26 mouse cellular contexts compared by ENCODE assay signal in genomic region chr4:151337543-151337942, GRCm38 (mm10).
A peak's percentile ranks its signal among the peaks of the same experiment; 100 is the strongest.
DNase-seq lines count a peak whose midpoint lies in the region; ATAC-seq and TF ChIP-seq lines count a peak whose summit lies in the region.
"Had no signal": no experiment of that assay in that cellular context is flagged by ENCODE, and none has a peak within 500 bp of the region (broad histone marks: within the 10 kb centered on the region; RNA-seq: fewer than 3 reads in every experiment).

No protein-coding gene starts in this region.

- H3K9ac ChIP-seq in liver, postnatal 0 days (replicated peaks) = no peak overlapping the region
- H3K9ac ChIP-seq in liver, embryonic 11.5 days (ENCODE audit: low read depth, low read length) = no peak overlapping the region
- no peak overlapping the region for H3K9ac ChIP-seq in stomach, postnatal 0 days (ENCODE audit: low read length)
- H3K9ac ChIP-seq: forebrain, embryonic 13.5 days; heart, embryonic 15.5 days; hindbrain, embryonic 14.5 days; liver, embryonic 13.5 days; lung, embryonic 15.5 days; neural tube, embryonic 15.5 days had no signal

- no peaks in the 10 kb centered on the region for H3K4me1 ChIP-seq in liver, postnatal 0 days (ENCODE audit: insufficient read depth)
- no peaks in the 10 kb centered on the region for H3K4me1 ChIP-seq in liver, embryonic 11.5 days (replicated peaks; ENCODE audit: control insufficient read depth, insufficient read depth, low read length)
- H3K4me1 ChIP-seq in stomach, postnatal 0 days (replicated peaks; ENCODE audit: control insufficient read depth, insufficient read depth) = no peaks in the 10 kb centered on the region
- H3K4me1 ChIP-seq: liver, embryonic 13.5 days; lung, embryonic 15.5 days had no signal

- peak; percentile 40 for DNase-seq in embryo, embryonic 10 days (ENCODE audit: low spot score)
- no peak for DNase-seq in embryo, embryonic 9.5 days (ENCODE audit: extremely low spot score)
- DNase-seq in liver, postnatal 0 days = peak; percentile 33
- no peak for DNase-seq in liver, embryonic 11.5 days (ENCODE audit: low spot score)
- peak; percentile 30 for DNase-seq in embryo, embryonic 10.5 days (ENCODE audit: low spot score)
- DNase-seq in stomach, postnatal 0 days (ENCODE audit: low spot score) = peak; percentile 25
- DNase-seq in layer of hippocampus, postnatal 14 days (ENCODE audit: low spot score in 2 of 2) = no peak
- DNase-seq: adrenal gland, adult 2 months; cerebellum, adult 11 months; gastrocnemius, postnatal 36 days; heart, adult 2 months; heart, postnatal 4 days; kidney, adult 18-20 months; left cerebral cortex, postnatal 4 days; liver, embryonic 13.5 days; lung, postnatal 4 days; right cerebral cortex, postnatal 14 days; thymus, postnatal 25 days had no signal

- WGBS in liver, postnatal 0 days (ENCODE audit: insufficient replicate concordance) = 24% methylated on average over 11 of the region's 11 CpGs
- WGBS in liver, embryonic 11.5 days = 31% methylated on average over 11 of the region's 11 CpGs
- WGBS in stomach, postnatal 0 days = 21% methylated on average over 11 of the region's 11 CpGs

- no peak overlapping the region for H3K4me2 ChIP-seq in liver, postnatal 0 days (ENCODE audit: low read depth, low read length)
- no peak overlapping the region for H3K4me2 ChIP-seq in liver, embryonic 11.5 days
- H3K4me2 ChIP-seq in stomach, postnatal 0 days (replicated peaks; ENCODE audit: low read depth) = no peak overlapping the region
- H3K4me2 ChIP-seq: forebrain, embryonic 13.5 days; heart, embryonic 15.5 days; hindbrain, embryonic 14.5 days; liver, embryonic 13.5 days; lung, embryonic 15.5 days; neural tube, embryonic 15.5 days had no signal

- TF ChIP-seq EP300 in liver, postnatal 0 days (IDR thresholded peaks at IDR 0.05; ENCODE audit: low read depth) = no peak
- no peak for TF ChIP-seq EP300 in stomach, postnatal 0 days (optimal IDR thresholded peaks at IDR 0.05)

- H3K27ac ChIP-seq in liver, postnatal 0 days (ENCODE audit: low read depth) = no peak overlapping the region
- H3K27ac ChIP-seq in liver, embryonic 11.5 days (ENCODE audit: low read depth, low read length) = no peak overlapping the region
- no peak overlapping the region for H3K27ac ChIP-seq in stomach, postnatal 0 days (replicated peaks)
- H3K27ac ChIP-seq: forebrain, embryonic 13.5 days; heart, adult 2 months; heart, embryonic 15.5 days; hindbrain, embryonic 14.5 days; kidney, postnatal 0 days; liver, embryonic 13.5 days; lung, embryonic 15.5 days had no signal

- H3K27me3 ChIP-seq in liver, postnatal 0 days (ENCODE audit: insufficient read depth, low read length) = no peaks in the 10 kb centered on the region
- H3K27me3 ChIP-seq in liver, embryonic 11.5 days (replicated peaks; ENCODE audit: control insufficient read depth, insufficient read depth, low read length) = no peaks in the 10 kb centered on the region
- no peaks in the 10 kb centered on the region for H3K27me3 ChIP-seq in stomach, postnatal 0 days (ENCODE audit: control insufficient read depth, insufficient read depth, low read length)
- H3K27me3 ChIP-seq: liver, embryonic 13.5 days; lung, embryonic 15.5 days; neural tube, embryonic 15.5 days had no signal

- H3K4me3 ChIP-seq in liver, postnatal 0 days (ENCODE audit: low read depth, low read length) = no peak overlapping the region
- no peak overlapping the region for H3K4me3 ChIP-seq in liver, embryonic 11.5 days (ENCODE audit: low read depth, low read length)
- H3K4me3 ChIP-seq in stomach, postnatal 0 days (ENCODE audit: low read depth, low read length) = no peak overlapping the region
- H3K4me3 ChIP-seq: erythroblast, embryonic 14.5 days; forebrain, embryonic 13.5 days; heart, adult 2 months; heart, embryonic 15.5 days; liver, embryonic 13.5 days; lung, embryonic 15.5 days; neural tube, embryonic 15.5 days had no signal

- TF ChIP-seq CTCF in liver, postnatal 0 days (IDR thresholded peaks at IDR 0.05; ENCODE audit: low read depth) = no peak
- TF ChIP-seq CTCF in stomach, postnatal 0 days (IDR thresholded peaks at IDR 0.05; ENCODE audit: low read depth) = no peak

- ATAC-seq in liver, postnatal 0 days = no peak
- ATAC-seq in liver, embryonic 11.5 days (replicated peaks; ENCODE audit: low FRiP score) = no peak
- no peak for ATAC-seq in stomach, postnatal 0 days (ENCODE audit: low FRiP score, low TSS enrichment)
- ATAC-seq: forebrain, embryonic 13.5 days; inflammation-experienced regulatory T-cells, adult 6 months had no signal

- no peaks in the 10 kb centered on the region for H3K9me3 ChIP-seq in liver, postnatal 0 days (ENCODE audit: low read length)
- no peaks in the 10 kb centered on the region for H3K9me3 ChIP-seq in liver, embryonic 11.5 days (ENCODE audit: control insufficient read depth, low read length)
- no peaks in the 10 kb centered on the region for H3K9me3 ChIP-seq in stomach, postnatal 0 days (ENCODE audit: control insufficient read depth, low read length)
- H3K9me3 ChIP-seq: forebrain, embryonic 13.5 days; heart, embryonic 15.5 days; liver, embryonic 13.5 days; lung, embryonic 15.5 days; neural tube, embryonic 15.5 days had no signal

- no peaks in the 10 kb centered on the region for H3K36me3 ChIP-seq in liver, postnatal 0 days (replicated peaks; ENCODE audit: insufficient read depth, low read length)
- H3K36me3 ChIP-seq in liver, embryonic 11.5 days (ENCODE audit: control insufficient read depth, insufficient read depth, low read length) = no peaks in the 10 kb centered on the region
- H3K36me3 ChIP-seq in stomach, postnatal 0 days (ENCODE audit: control insufficient read depth, insufficient read depth, low read length) = no peaks in the 10 kb centered on the region
- H3K36me3 ChIP-seq: heart, embryonic 15.5 days; liver, embryonic 13.5 days; lung, embryonic 15.5 days; neural tube, embryonic 15.5 days had no signal

Comparison
In these comparisons a context has a peak if more than half of its experiments do, and no peak if none do; other contexts are left out.
1. DNase-seq: peak in embryo, embryonic 10 days (single experiment), liver, postnatal 0 days (single experiment), embryo, embryonic 10.5 days (single experiment) and stomach, postnatal 0 days (single experiment); none in embryo, embryonic 9.5 days (single experiment), liver, embryonic 11.5 days (single experiment) and layer of hippocampus, postnatal 14 days (0 of 2).